Mouse (Mus musculus) myocyte (in vitro differentiated cells): ENCODE data around the gene Serping1.

Experiments
- POLR2A ChIP-seq: IDR thresholded peaks from one replicate; pipeline ENCODE4 v1.6.1; 2011; ENCODE audit warnings: low read depth, mild to moderate bottlenecking, control low read depth, moderate library complexity; ENCODE audit not compliant: insufficient read length
- TCF12 ChIP-seq: IDR thresholded peaks from one replicate; pipeline ENCODE4 v1.6.1; 2011; ENCODE audit warnings: mild to moderate bottlenecking, control low read depth; ENCODE audit not compliant: poor library complexity, insufficient read depth, severe bottlenecking

GRCm38 (mm10) chr2:84716423-84717355 is 58.6 kb downstream of the Serping1 start:
- no peak for TF ChIP-seq POLR2A
- no peak for TF ChIP-seq TCF12
